Mouse (Mus musculus) liver, adult 2 months (tissue): ENCODE results near the gene Stxbp4.

Experiments
- CTCF ChIP-seq: fragments of 200-500 bp; IDR thresholded peaks from 2 replicates; pipeline ENCODE4 v1.5.1; 2011; ENCODE audit warnings: low read depth, low read length, control low read depth
- POLR2A ChIP-seq: fragments of 200-500 bp; IDR thresholded peaks from 2 replicates; pipeline ENCODE4 v1.6.1; 2011; ENCODE audit warnings: low read length, control low read depth; ENCODE audit not compliant: insufficient read depth; ENCODE audit errors: extremely low read depth

DNA sequence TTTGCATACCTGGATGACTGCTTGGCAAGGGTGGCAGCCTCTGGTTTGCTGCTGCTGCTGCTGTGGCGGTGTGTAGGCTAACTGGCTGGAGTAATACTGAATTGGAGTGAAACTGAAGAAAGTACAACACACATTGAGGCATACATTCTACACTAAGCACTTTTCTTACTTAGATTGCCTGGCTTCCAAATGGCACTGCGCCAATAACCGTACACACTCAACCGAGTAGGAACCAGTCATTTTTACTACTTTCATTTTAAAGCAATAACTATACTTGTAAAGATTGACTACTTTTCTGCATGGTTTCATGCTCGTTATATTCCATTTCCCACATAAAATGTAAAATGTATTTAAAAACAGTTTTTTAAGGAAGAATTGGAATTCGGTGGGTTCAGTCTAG lies 11.9 kb upstream of the Stxbp4 start:
- no peak for TF ChIP-seq CTCF
- TF ChIP-seq POLR2A: no peak
